Mouse (Mus musculus) cortical plate, adult 2 months (tissue): ENCODE data around the gene Gjc2.

ENCODE experiments used
- CTCF ChIP-seq: fragments of 200-500 bp; IDR thresholded peaks from 2 replicates; pipeline ENCODE4 v1.5.1; 2011; ENCODE audit warnings: mild to moderate bottlenecking, control low read depth, low read length; ENCODE audit not compliant: insufficient read depth; ENCODE audit errors: extremely low read depth
- POLR2A ChIP-seq: fragments of 200-500 bp; IDR thresholded peaks from 2 replicates; pipeline ENCODE4 v1.6.1; 2011; ENCODE audit warnings: mild to moderate bottlenecking, low read length, control low read depth; ENCODE audit not compliant: insufficient read depth; ENCODE audit errors: extremely low read depth

DNA sequence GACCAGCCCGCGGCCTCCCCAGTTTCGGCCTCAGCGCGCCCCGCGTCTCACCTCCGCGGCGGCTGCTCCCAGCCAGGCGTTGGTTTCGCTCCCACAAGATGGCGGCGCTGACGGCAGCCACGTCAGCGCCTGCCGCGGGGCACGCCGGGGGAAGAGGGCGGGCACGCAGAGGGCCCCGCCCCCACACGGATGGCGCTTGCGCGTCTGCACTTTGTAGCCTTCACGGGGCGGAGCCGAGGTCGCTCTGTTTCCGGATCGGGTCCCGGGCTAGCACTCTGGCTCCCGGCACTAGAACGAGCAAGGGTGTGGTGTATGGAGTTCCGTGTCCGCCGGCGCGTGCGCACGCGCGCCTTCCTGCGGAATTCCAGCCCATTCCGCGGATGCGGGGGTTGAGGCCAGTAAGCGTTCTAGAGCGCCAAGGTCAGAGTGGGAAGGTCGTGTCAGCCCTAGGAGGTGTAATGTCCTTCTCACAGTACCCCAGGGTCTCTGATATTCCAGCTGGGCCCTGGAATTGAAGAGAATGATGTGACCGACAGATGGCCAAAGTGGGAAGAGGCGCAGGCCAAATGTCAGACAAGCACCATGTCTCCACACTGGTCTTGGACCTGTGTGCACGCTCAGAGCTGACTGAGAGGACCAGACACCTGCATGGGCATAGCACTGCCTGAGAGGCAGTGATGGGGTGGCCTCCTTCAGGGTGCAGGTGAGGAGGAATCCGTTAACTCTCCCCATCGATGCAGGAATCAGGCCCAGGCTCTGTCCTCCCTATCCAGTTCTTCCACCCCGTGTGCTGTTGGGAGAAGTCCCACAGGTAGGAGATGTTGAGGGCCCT is 45.3 kb upstream of the Gjc2 start, which contains the start of gene Arf1:
- TF ChIP-seq POLR2A, result peak; percentile 68
- no peak for TF ChIP-seq CTCF
